Mouse (Mus musculus) hindbrain, embryonic 16.5 days (tissue): ENCODE measurements around the gene Cacng4. TPM values are rescaled to one million over a fixed set of nuclear protein-coding genes. Genes with fewer than 3 reads are reported as not detected.

Experiments
- ATAC-seq: fragments of 200-750 bp; cut with Nextera tagmentation; 2 replicates; pipeline ENCODE4 v1.8.0; 2017; ENCODE audit warnings: moderate TSS enrichment, moderate library complexity
- H3K27ac ChIP-seq: fragments of 300-500 bp; sonication (generic); 2 replicates; pipeline ENCODE4 v1.5.1; 2014; ENCODE audit warnings: low read depth, mild to moderate bottlenecking, control low read depth, low read length, moderate library complexity
- H3K27me3 ChIP-seq: fragments of 300-500 bp; sonication (generic); replicated peaks from 2 replicates; pipeline ENCODE4 v1.6.1; 2014; ENCODE audit warnings: low read length; ENCODE audit not compliant: control insufficient read depth, insufficient read depth
- H3K36me3 ChIP-seq: fragments of 300-500 bp; sonication (generic); 2 replicates; pipeline ENCODE4 v1.6.1; 2014; ENCODE audit warnings: mild to moderate bottlenecking, low read length, moderate library complexity, mixed read lengths; ENCODE audit not compliant: control insufficient read depth, insufficient read depth
- H3K4me1 ChIP-seq: fragments of 300-500 bp; sonication (generic); 2 replicates; pipeline ENCODE4 v1.6.1; 2014; ENCODE audit warnings: low read depth, low read length; ENCODE audit not compliant: control insufficient read depth, insufficient read depth
- H3K4me2 ChIP-seq: fragments of 300-500 bp; sonication (generic); 2 replicates; pipeline ENCODE4 v1.6.1; 2014; ENCODE audit warnings: mild to moderate bottlenecking, low read length, control low read depth, moderate library complexity
- H3K4me3 ChIP-seq: fragments of 300-500 bp; sonication (generic); 2 replicates; pipeline ENCODE4 v1.5.1; 2014; ENCODE audit warnings: mild to moderate bottlenecking, low read length, control low read depth, moderate library complexity
- H3K9ac ChIP-seq: fragments of 300-500 bp; sonication (generic); 2 replicates; pipeline ENCODE4 v1.6.1; 2014; ENCODE audit warnings: low read depth, mild to moderate bottlenecking, control low read depth, low read length, moderate library complexity
- H3K9me3 ChIP-seq: fragments of 300-500 bp; sonication (generic); 2 replicates; pipeline ENCODE4 v1.6.1; 2014; ENCODE audit warnings: mild to moderate bottlenecking, low read length, moderate library complexity; ENCODE audit not compliant: control insufficient read depth
- WGBS: fragments of 180-500 bp; shearing (Covaris S2); extraction: QIAGEN DNeasy Blood & Tissue Kit; methylation state at CpG from one replicate; pipeline ENCODE4 v1.1.7; 2014; 5-methylcytosine and 5-hydroxymethylcytosine counted together
- polyA plus RNA-seq: library from polyadenylated mRNA; unstranded; fragments of >200 nt; fragmentation: Nextera tagmentation; extraction: Ambion mirVana; gene quantifications from 2 replicates; pipeline ENCODE4 v1.2.1, GENCODE M21; 2015

Gene Cacng4
- polyA plus RNA-seq, 1 experiment from 2014 or later: 46.0 TPM

GRCm38 (mm10) chr11:107683544-107684465, 110.6 kb downstream of the Cacng4 start:
- Histone ChIP-seq H3K9me3 (no peaks in the 10 kb centered on the region), H3K27ac (no peak overlapping the region), H3K4me3 (no peak overlapping the region), H3K36me3 (peaks cover 13% of the 10 kb centered on the region), H3K4me1 (peaks cover 12% of the 10 kb centered on the region), H3K9ac (no peak overlapping the region), H3K4me2 (no peak overlapping the region), H3K27me3 (no peaks in the 10 kb centered on the region)
- WGBS: 35% methylated on average over 19 of the region's 19 CpGs
- ATAC-seq: peak; percentile 67; the same call in 1 of the 2 replicates

- H3K9ac ChIP-seq: no peak overlapping the region
- peak; percentile 48; the same call in 1 of the 2 replicates for ATAC-seq
- peak overlapping the region; percentile 10; the same call in 1 of the 2 replicates for H3K27ac ChIP-seq
- H3K4me3 ChIP-seq: no peak overlapping the region
- peaks cover 12% of the 10 kb centered on the region for H3K4me1 ChIP-seq
- no peaks in the 10 kb centered on the region for H3K9me3 ChIP-seq
- WGBS: 36% methylated on average over 9 of the region's 9 CpGs
- H3K27me3 ChIP-seq: no peaks in the 10 kb centered on the region
- H3K36me3 ChIP-seq: peaks cover 10% of the 10 kb centered on the region
- H3K4me2 ChIP-seq: no peak overlapping the region
Observed at GRCm38 (mm10) chr11:107682694-107683355, 111.5 kb downstream of the Cacng4 start.

Other genes with a start within 250 kb of the Cacng4 start
- gene Helz, start 246.6 kb downstream of the Cacng4 start, polyA plus RNA-seq: 14.2 and 16.8 TPM in 2 replicates
- gene Cacng1, start 78.0 kb downstream of the Cacng4 start, polyA plus RNA-seq: 0.29 and 2.4 TPM in 2 replicates
- gene Cacng5, start 120.5 kb upstream of the Cacng4 start, polyA plus RNA-seq: 13.3 and 14.3 TPM in 2 replicates